Mouse (Mus musculus) left cerebral cortex, postnatal 14 days (tissue): Measurements from ENCODE around the gene Card10. TPM values are rescaled to one million over a fixed set of nuclear protein-coding genes. Genes with fewer than 3 reads are reported as not detected.

ENCODE experiments used
- DNase-seq, 2 experiments: peaks; one replicate each; pipeline ENCODE4 v3.0.0; 2021 to 2022; ENCODE audit warnings: low spot score in 2 of 2, mixed read lengths in 1 of 2
- intact Hi-C: fragments of 180-260 bp; cut with DNase I; formaldehyde crosslinking; loops from one replicate; pipeline ENCODE4 v1.15.1; 2025
- total RNA-seq, 2 experiments: library from RNA; stranded (reverse); gene quantifications; 2 replicates each; pipeline ENCODE4 v1.2.3; 2021

Card10 gene
- total RNA-seq, 2 experiments from 2014 or later, result 4.0 to 5.1 TPM

DNA sequence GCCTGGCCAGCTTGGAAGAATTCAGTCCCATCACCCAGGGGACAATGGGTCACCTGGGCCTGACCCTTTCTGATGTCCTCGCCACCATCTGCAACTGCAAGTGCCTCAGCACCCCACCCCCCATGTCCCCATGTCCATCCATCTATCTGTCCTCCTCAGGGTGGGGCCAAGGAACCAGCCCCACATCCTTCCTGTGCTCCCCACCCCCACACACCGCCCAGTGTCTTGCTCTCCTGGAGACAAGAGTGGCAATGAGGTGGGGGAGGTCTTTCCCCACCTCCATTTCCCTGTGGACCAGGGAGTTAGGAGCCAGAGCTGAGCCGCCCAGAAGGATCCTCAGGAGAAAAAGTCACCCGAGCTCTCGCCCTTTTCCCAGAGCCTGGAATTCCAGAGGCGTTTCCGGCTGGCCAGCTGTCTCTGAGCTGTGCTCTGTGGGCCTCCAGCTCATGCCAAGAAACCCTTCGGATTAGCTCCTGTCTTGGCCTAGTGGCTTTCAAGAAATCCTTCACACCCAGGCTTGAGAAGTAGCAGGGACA lies 33.3 kb upstream of the Card10 start:
- intact Hi-C loops, result no loop called here
- DNase-seq, result no peak

DNA sequence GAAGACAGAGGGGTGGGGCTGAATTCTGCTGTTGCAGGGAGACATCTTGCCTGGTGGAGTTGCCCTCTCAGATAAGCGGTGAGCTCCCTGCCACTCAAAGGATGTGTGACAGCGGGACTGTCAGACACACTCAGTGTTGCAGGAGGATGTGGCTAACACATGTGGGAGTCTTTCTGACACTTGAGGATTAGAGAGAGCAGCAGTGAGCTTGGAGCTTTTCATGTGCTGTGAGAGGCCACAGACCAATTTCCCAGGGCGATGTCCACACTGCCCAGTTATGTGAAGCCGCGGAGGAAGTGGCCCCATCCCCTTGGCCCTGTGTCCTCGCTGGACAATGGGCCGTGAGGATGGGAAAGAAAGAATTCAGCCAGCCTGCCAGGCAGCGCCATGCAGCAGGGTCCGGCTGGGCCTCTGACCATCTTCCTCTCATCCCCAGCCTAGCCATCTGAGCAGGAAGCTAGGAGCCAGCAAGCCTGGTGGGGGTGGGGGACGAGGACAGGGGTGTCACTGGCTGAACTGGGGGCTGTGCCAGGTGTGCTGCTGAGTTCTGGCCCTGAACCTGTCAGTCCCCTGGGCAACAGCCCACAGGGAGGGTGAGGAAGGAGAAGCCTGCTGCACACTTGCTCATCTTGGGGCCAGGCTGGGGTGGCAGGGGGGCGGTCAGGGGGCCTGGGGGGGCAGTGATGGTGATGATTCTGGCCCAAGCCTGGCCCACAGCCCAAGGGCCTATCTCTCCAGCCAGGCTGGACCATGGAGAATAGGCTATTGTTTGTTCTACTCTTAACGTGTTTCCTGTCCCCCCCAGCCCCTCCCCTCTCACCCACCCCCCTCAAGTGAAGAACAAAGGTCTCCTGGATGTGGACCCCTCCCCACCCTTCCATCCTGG lies 32.6 kb upstream of the Card10 start:
- DNase-seq, result no peak
- intact Hi-C loops, result no loop called here

DNA sequence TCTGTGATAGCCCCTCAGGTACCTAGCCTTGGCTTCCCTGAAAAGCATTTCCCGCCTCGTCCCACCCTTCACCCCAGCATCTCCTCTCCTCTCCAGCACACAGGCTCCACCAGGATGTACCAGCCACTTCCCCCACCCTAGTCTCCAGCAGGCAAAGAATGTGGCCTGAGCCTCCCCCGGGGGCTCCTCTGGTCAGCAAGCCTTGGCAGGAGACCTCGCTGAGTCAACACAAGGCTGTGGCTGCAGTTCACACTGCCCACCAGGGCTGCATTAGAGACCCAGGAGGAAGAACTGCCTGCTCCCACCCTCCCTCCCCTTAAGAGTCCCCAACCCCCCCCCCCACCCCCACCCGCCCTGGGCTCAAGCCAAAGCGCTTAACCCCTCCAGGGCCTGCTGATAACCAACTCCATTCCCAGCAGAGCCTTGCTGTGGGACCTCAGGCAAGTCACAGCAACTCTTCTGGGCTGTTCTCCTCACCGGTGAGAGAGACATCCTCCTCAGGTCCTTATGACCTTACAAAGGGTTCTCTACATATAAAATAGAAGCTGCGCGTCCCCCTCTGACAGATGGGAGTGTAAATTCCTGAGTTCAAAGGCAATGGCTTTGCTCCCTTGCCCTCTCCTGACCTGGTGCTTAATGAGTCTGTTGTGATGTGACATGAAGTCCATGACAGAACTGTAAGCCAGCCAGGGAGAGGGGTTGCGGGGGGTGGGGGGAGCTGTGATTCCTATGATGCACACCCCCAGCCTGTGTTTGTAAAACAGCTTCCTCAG lies 31.6 kb upstream of the Card10 start:
- DNase-seq, result no peak

DNA sequence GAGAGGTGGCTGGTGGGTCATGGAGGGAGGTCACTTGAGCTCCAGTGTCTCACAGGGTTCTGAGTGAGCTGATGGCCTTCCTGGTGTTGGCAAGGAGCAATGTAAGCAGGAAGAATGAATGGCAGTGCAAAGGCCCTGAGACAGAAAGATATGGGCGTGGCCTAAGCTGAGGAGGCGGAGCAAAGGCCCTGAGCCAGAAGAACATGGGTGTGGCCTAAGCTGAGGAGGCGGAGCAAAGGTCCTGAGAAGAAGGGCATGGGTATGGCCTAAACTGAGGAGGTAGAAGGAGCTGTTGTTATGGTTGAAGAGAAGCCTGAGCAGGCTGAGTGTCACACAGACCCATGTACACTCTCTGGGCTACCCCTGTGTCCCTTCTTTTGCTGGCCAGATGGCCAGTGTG lies 30.7 kb upstream of the Card10 start:
- intact Hi-C loops, result no loop called here
- DNase-seq, result no peak

More for the DNA sequence above, 31.6 kb upstream of the Card10 start:
- intact Hi-C loops, result no loop called here

DNA sequence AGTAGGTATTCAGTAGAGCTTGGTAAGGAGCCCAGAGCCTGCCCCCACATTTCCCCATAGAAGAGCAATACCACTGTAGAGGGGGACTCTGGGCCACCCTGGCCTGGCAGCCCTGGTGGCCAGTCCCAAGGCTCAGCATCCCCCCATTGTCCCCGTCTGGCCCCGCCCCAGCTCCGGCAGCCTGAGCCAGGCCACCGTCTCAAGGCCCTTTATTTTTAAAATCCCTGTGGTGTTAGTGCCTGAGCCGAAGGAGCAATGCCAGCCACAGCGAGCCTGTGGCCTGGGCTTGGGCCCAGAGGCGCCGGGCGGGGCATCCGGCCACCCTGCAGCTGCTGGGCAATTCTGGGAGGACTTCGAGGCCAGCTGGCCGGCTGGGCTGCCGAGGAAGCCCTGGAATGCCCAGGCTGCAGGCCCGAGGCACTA lies 29.9 kb upstream of the Card10 start:
- intact Hi-C loops, result no loop called here
- DNase-seq, result peak; percentile 71 to 77

DNA sequence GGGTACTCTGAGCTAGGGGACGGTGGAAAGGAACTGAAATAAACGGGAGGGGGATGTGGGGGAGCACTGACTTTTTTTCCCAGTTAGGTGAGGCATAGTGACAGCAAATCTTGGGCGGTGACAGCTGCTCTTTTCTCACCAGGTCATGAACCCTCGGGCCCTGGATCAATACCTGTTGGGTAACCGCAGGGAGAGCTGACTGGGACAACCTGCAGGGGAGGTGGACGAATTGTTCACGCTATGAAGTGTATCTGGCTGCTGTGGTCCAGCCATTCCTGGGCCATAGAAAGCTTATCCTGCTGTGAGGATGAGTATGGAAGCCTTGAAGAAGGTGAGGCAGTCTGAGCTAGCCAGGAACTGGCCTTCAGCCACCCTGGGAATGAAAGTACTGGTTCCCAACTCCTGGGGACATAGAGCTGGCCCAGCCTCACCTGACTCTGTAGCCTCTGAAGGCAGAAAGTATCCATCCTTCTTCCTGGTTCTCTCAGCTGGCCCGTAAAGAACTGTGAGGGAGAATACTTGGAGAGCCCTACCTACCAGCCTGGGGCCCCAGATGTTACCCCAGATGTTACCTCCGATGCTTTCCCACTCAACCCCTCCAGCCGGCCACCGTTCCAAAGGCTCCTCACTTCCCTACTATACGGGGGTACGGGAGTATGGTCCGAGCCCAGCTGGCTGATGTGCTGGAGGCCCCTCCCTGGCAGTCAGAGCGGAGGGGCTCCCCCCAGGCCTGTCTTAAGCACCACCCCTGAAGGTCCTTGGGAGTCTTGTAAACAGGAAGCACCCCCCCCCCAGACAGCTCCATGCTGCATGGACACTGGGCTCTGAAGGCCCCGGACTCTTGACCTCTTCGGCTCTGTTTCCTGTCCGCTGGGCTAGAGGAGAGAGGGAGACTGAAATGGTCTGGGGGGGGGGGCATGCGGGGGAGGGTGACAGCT lies 29.1 kb upstream of the Card10 start:
- DNase-seq, result no peak
- intact Hi-C loops, result no loop called here

DNA sequence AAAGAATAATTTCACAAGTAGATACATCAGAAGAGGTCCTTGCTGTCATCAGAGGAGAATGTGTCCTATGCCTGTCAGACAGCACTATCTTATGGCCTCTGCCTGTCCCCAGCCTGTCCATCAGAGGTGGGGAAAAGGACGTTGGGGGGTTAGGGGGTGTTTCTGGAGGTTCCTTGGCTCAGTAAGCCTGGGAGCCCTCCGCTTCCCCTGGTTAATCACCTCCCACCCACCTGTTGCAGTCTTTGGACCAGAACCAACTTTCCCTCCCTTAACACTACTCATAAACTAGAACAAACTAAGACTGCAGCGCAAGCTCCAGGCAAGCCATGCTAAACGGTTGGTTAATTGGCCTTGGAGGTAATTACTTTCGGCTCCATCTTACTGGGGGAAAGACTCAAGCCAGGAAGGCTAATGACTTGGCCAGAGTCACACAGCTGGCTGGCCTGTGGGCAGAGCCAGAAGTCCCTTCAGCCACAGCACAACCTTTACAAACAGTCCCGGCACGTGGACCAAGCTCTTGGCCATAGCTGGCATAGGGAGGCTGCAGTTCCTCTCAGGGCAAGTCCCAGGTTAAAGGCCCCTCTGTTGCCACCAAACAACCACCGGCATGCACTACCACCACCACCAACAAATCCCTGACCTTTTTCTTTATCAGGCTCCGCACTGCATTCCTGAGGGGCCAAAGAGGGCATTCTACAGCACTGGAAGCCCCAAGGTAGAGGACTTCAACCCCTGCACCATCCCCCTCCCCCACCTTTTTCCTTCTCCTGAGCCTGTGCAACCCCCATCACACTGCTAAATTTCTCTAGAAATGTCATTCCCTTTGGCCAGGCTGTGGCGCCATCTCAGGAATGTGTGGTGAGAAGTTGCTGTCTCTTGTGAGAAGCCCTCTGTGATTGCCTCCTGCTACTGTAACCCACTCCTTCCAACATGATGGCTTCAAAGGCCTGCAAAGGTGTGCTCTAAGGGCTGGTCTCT lies 28.2 kb upstream of the Card10 start:
- intact Hi-C loops, result no loop called here
- no peak for DNase-seq

DNA sequence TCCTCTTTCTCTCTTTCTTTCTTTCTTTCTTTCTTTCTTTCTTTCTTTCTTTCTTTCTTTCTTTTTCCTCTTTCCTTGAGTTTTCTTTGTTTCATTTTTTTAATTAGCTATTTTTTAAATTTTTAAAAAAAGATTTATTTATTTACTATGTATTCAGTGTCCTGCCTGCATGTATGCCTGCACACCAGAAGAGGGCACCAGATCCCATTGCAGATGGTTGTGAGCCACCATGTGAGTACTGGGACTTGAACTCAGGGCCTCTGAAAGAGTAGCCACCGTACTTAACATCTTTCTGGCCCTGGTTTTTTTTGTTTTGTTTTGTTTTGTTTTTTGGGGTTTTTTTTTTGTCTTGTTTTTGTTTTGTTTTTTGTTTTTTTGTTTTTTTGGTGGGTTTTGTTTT lies 26.8 kb upstream of the Card10 start:
- intact Hi-C loops, result loop anchor here (5.0 kb wide), 1 partner anchor 43 kb away; no protein-coding TSS in a partner anchor
- no peak for DNase-seq

DNA sequence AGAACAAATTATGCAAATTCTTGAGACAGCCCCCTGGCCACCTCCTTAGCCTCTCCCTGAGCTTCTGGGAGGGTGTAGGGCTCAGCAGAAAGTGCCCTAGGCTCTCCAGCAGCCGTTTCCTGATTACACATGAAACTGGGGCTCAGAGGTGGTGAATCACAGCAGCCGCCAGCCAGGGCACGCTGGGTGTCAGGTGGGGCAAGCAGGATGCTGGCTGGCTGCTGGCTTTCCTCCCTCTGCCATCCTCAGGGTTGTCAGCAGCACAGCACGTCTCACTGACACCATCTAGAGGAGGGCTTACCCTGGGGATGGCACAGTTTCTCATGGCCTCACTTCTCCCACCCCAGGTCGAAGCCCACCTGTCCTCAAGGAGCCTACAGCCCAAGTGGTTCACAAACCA lies 25.5 kb upstream of the Card10 start:
- intact Hi-C loops, result loop anchor here (5.0 kb wide), 1 partner anchor 44 kb away; no protein-coding TSS in a partner anchor
- no peak for DNase-seq

DNA sequence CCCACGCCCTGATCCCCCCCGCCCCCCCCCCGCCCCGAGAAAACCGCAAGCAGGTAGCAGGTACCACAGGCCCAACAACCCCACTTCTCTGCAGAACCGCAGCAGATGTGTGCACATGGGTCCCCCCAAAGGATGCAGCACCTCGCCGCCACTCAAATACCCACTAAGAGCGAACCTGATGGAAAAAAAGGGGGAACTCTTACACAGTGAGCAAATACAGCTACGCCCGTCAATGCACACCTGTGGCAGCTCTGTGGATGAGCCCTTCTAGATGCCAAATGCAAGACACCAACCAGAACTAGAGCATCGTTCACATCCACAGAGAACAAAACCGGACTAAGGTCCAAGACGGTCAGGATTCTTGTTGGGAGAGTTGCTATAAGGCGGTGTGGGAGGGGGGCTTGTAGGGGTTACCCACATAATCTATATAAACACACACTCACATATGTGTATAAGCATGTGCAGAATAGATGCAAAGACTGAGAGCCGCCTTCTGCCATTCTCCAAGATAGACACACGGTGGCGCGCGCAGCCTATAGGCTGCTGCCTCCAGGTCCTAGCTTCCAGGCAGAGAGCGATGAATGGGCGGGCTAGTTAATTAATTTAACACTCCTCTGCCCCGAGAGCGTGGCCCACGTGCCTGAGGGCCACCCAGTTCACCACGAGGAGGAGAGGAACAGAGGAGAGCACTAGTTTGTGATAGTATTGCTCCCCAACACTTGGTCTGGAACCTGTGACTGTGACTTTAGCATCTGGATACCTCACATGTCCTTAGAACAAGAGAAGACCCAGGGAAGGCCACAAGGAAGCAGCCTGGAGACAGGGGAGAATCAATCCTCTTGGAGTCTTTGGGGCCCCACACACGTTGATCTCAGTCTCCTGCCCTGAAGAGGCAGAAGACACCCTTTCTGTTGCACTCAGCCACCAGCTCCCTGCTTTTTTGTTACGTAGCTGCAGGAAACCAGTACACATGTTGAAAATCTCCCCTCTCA lies 23.7 kb upstream of the Card10 start:
- DNase-seq, result peak; percentile 67 to 76
- intact Hi-C loops, result loop anchor here (1.0 to 5.0 kb wide), 2 partner anchors 22 to 46 kb away; no protein-coding TSS in a partner anchor

DNA sequence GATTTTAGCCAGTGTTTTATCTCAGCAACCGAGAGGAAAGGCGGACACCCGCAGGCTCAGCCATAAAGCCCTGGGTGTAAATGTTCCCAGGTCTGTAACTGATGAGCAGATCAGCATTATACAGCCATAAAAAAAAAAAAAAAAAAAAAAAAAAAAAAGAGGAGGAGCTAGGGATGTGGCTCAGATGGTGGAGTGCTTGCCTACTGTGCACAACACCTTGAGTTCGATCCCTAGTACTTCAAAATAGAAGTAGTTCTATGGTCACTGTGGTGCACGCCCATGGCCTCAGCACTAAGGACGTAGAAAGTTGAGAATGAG lies 13.2 kb upstream of the Card10 start:
- intact Hi-C loops, result no loop called here
- DNase-seq, result no peak

DNA sequence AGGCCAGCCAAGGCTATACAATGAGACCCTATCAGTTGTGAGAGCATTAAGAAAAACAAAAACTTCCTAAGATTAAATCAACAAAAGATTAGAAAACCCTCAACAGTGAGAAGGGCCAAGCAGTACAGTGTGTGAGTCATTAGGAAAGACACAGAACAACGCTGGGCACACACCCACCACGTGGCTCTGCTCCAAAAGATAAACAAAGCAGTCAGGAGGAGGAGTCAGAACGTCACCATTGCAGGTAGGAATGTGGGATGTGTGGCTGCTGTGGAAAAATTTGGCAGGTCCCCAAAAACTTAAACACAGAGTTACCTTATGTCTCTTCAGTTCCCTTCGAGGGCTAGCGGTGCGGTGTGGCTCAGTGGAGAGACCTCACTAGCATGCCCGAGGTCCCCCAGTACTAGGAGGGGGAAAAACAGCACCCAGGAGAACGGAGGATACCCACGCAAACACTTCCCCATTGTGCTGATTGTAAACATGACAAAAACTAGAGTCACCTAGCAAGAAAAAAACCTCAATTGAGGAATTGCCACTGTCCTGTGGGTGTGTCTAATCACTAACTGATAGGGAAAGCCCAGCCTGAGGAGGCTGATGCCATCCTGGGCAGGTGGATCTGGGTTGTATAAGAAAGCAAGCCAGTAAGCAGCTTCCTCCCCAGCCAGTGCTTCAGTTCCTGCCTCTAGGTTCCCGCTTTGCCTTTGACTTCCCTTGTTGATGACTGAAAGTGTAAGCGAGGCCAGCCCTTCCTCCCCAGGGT lies 12.7 kb upstream of the Card10 start:
- intact Hi-C loops, result no loop called here

DNA sequence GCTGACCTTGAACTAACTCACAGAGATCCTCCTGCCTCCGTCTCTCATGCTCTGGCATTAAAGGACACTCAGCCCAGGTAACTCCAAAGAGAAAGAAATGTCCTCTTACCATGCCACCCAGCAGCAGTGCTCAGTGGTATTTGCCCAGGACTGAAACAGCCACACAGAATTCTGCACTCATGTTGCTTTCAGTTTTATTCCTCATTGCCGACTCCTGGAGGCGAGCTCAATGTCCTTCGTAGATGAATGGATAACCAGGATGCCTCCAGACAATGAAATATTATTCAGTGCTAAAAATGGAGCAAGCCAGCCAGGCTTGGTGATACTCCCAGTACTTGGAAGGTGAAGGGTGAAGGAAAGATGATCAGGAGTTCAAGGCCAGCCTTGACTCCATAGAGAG lies 10.8 kb upstream of the Card10 start:
- intact Hi-C loops, result no loop called here
- no peak for DNase-seq

More for the DNA sequence above, 12.7 kb upstream of the Card10 start:
- DNase-seq, result no peak

DNA sequence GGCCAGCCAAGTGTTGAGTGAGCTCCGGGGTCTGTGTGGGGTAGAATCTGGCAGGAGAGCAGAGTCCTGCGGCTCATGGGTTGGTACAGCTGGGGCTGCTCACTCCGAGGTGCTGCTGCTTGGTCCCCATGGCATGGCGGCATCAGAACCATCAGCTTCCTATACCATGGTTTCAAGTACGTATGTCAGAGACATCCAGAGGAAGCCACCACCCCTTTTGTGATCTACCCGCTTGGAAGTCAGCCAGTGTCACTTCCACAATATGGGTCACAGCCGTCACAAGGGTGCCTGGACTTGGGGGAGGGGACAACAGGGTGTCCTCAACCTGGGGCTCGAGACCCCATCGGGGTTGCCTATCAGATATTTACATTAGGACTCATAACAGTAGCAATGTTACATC lies 7.3 kb upstream of the Card10 start:
- intact Hi-C loops, result no loop called here
- DNase-seq, result no peak

DNA sequence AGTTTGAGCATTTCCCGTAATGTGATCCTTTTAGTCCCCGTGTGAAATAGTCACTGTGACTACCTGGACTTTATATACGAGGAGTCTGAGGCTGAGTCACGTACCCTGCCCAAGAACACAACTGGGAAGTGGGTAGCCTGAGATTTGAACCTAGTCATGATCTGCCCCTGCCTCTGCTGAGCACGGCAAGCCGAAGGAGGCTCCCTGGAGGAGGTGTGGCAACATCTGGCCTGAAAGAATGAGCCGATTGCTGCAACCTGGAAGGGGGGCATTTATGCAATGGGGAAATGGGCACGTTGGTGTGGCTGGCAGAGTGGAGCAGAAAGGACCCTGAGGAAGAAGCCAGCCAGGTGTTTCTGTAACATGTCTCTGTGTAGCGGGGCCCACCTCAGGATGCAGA lies 6.9 kb upstream of the Card10 start:
- no peak for DNase-seq
- intact Hi-C loops, result no loop called here

DNA sequence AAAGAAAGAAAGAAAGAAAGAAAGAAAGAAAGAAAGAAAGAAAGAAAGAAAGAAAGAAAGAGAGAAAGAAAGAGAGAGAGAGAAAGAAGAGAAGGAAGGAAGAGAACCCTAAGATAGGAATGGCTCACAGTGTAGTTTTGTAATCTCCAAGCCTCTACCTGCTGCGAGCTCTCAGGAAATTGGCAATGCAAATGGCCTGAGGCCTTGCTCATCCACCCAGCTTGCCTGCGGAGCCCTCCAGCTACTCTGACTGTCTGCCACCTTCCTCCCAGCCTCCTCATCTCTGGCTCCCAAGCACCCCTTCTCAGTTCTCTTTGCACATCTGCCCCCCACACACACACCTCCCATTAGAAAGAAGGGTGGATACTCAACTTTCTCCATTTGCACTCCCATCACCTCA lies 6.1 kb upstream of the Card10 start:
- no peak for DNase-seq
- intact Hi-C loops, result no loop called here
